Mouse (Mus musculus): ENCODE measurements at regions not wholly inside any gene's neighbourhood (a gene's known extent, or its start where the extent isn't known, plus 50 kb on each side); places are given as distances from the start of the nearest gene placed in this dataset.

DNA sequence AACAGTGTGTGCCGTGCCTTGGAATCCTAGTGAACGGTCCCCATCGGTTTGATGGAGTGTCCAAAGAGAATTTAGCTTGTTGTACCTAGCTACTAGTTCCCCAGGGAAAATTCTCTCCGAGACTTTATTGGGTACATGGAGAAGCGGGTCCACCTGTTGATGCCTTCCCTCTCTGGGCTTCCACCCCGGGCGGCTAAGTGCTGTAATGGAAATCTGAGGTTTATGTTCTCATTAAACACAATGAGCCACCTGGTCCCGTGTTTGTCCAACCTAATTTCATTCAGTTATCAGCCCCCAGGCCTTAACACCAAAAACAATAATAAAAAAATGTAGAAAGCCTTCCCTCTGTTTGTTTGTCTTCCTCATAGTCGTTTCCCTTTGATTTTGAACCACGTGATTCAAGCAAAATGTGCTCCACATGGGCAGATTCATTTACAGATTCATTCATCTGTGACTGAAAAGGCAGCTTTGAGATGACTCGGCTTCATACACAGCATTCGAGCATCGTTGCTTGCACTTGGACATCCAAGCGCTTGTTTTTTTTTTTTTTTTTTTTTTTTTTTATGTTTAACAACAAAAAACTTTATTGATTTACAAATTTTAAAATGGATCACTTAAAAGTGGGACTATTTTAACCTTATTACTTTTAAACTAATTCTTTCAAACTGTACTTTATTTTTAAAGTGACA is 84.5 kb upstream of the Smim23 start:
- no peak for DNase-seq (ENCODE audit: low spot score in 2 of 2)

DNA sequence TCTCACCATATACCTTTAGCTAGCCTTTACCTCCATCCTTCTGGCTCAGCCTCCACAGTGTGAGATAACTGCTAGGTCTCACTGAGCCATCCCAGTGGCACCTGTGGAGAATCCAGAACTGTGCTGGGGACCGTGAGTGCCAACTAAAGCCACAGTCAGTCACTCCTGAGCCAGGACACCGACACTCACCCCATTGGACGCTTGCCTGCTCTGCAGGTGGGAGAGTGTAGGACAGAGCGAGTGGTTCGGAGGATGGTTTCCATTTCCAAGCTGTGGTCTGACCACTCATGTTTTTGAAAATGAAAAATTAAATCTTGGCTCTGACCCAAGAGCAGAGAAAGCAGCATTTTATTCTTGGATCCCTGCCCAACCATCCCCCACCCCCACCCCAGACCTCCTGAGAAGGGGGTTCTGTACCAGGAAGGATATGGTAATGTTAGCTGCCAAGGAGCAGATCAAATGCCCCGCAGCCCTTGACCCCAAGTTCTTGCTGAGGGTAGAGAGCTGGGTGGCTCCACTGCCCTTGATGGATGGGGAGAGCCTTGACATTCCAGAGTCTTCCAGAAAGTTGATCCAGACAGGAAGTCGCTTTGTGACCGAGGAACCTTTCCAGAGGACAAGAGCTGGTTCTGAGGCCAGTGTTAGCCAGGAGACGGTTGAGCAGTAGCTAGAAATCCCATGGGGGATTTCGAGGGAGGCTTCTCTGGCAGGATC is 83.3 kb upstream of the Smim23 start:
- no peak for DNase-seq (ENCODE audit: low spot score in 2 of 2)

DNA sequence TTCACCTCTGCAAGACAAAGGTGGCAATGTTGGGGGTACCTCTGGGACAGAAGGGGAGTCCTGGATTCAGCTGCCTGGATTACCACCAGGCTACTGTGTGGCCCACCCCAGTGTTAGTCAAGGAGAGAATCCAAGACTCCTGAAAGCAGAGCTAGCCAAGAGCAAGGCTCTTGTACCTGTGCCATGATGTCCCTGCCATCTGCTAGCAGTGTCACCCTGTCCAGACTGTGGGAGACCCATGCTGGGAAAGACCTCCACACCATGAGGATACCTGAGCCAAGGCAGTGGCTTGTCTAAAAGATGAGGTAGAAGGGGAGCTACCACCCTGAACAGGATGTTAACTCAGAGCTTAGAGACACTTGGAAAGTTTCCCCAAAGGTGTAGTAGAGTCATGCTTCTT is 79.6 kb upstream of the Smim23 start:
- no peak for DNase-seq (ENCODE audit: low spot score in 2 of 2)

DNA sequence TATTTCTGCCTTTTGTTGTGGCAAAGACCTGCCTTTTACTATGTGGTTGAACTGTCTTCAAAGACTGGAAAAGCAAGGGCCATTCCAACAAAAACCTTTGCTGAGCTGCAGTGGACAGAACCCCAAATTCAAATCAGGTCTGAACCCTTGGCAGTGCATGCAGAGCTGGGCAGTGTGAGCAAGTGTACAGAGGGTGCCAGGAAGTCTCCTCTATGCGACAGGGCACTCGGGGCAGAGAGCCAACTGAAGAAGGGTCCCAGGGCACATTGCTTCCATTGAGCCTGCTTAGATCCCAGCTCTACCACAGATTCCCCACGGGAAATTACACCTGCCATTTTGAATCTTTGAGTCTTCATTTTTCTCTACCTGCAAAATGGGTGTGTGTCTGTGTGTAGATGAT is 79.0 kb upstream of the Smim23 start:
- no peak for DNase-seq (ENCODE audit: low spot score in 2 of 2)

GRCm38 (mm10) chr11:32902923-32903322 is 78.5 kb upstream of the Smim23 start:
- no peak for DNase-seq (ENCODE audit: low spot score in 2 of 2)

DNA sequence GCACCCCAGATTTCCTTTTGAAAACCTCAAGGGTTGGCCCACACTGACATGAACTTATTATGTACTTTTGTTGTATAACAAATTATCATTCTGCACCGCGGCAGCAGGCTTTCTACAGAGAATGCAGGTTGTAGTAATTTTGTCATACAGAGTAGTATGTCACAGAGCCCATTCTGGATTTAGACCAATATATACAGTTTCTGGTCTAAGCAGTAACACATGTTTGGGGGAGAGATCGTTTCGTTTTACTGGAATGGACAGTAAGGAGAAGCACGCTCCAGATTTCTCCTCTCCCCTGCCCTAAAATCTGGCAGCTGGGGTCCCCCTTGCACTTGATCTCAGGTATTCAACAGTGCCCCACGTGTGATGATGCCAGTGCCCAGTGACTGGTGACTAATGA is 76.0 kb upstream of the Smim23 start:
- no peak for DNase-seq (ENCODE audit: low spot score in 2 of 2)

- DNase-seq (ENCODE audit: low spot score in 2 of 2), result no peak
Observed at GRCm38 (mm10) chr11:32899604-32900216, 75.3 kb upstream of the Smim23 start.

DNA sequence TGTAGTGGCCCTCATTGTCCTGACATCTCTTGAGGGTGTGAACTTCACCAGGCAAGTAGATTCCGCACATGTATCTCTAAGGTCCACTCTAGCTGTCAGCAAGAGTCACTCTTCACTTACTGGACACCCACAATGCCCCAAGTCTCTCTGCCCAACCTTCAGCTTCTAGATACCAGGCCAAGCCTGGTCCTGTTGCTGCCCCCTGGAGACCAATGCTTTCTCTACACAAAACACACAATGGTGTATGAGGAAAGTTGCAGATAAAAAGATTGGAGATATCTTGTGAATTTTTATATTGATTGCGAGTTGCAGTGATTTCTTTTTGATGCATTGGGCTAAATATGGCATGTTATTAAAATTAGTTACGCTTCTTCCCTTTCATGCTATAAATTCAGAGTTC is 71.0 kb upstream of the Smim23 start:
- DNase-seq (ENCODE audit: low spot score in 2 of 2), result no peak

- DNase-seq (ENCODE audit: low spot score in 2 of 2), result no peak
Observed at GRCm38 (mm10) chr11:32893146-32893903, 68.9 kb upstream of the Smim23 start.

GRCm38 (mm10) chr11:32892496-32892895 is 68.1 kb upstream of the Smim23 start:
- DNase-seq (ENCODE audit: low spot score in 2 of 2), result no peak

GRCm38 (mm10) chr11:32889248-32889647 is 64.8 kb upstream of the Smim23 start:
- DNase-seq (ENCODE audit: low spot score in 2 of 2), result no peak

DNA sequence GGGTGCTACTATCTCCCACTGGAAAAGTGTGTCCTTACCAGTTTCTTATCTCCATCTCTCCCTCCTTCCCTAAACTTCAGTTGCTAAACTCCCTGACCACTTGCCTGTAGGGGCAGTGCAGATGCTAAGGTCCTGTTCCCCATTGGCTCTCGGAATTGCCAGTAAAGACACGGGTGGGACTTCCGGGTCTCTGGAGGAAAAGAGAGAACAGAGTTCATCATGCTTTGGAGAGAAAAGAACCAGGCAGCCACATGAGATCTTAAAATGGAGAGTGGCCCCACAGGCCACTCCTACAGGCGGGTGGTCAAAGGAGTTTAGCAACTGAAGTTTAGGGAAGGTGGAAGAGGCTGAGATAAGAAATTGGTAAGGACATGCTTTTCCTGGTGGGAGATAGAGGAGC is 60.3 kb upstream of the Smim23 start:
- no peak for DNase-seq (ENCODE audit: low spot score in 2 of 2)

- no peak for DNase-seq (ENCODE audit: low spot score in 2 of 2)
Observed at GRCm38 (mm10) chr11:32883062-32883852, 58.9 kb upstream of the Smim23 start.

DNA sequence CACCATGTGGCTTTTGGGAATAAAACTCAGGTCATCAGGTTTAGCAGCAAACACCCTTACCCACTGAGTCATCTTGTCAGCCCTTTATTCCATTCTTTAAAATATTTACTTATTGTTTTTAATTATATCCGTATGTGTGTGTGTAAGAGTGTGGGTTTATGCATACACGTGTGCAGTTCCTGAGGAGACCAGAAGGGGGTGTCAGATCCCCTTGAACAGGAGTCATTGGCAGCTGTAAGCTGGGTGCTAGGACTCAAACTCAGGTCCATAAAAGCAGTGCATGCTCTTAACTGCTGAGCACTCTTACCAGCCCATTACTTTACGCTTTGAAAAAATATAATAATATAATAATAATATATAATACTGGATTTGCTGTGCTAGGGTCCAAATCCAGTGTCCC is 54.6 kb upstream of the Smim23 start:
- no peak for DNase-seq (ENCODE audit: low spot score in 2 of 2)

All from thymus, postnatal 10 days (tissue).